Mouse (Mus musculus): Measurements from ENCODE around the gene B430305J03Rik. TPM values are rescaled to one million over a fixed set of nuclear protein-coding genes. Genes with fewer than 3 reads are reported as not detected.

Gene B430305J03Rik
- polyA plus RNA-seq (2012; rRNA removed; ENCODE audit: low replicate concordance): not detected in 2 replicates

GRCm38 (mm10) chr3:61365779-61366373, at the start of gene B430305J03Rik:
TSS of gene B430305J03Rik (minus strand) at chr3:61365951.

DNA sequence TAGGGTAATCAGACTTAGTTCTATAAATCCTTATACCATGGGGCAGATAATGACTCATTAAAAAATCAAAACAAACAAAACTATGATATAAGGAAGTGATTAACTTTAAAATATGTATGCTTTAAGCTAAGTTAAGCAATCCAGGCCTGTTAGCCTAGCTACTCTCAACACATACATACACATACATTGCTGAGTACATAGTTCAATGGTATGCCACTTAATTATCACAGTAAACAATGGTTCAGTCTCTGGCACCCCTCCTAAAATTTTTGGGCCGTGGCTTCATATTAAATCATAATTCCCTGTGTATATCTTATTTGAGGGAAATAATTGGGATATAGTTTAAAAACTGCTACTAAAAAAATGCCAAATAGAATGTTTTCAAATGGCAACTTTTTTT, 4.4 kb downstream of the B430305J03Rik start, which contains the start of gene Rap2b:
Rap2b (plus strand) TSS at position 301 of the 400 bp plus-strand sequence.

Other genes starting within 250 kb of the B430305J03Rik start
- 1.5 and 3.8 TPM in 2 replicates for gene Rap2b, start 4.3 kb downstream of the B430305J03Rik start, polyA plus RNA-seq (2012; rRNA removed; ENCODE audit: low replicate concordance)

Data from duodenum, adult 2 months (tissue).